Mouse (Mus musculus): Measurements from ENCODE around the gene L3mbtl3.

Gene L3mbtl3

GRCm38 (mm10) chr10:26337896-26338503 lies 37.8 kb downstream of the L3mbtl3 start:
- no peak for DNase-seq (ENCODE audit: low spot score)

GRCm38 (mm10) chr10:26333966-26334365 lies 41.8 kb downstream of the L3mbtl3 start:
- no peak for DNase-seq (ENCODE audit: low spot score)

- DNase-seq (ENCODE audit: low spot score) = no peak
Measured at GRCm38 (mm10) chr10:26332781-26333180, 43.0 kb downstream of the L3mbtl3 start.

- no peak for DNase-seq (ENCODE audit: low spot score)
Measured at GRCm38 (mm10) chr10:26328843-26329242, 46.9 kb downstream of the L3mbtl3 start.

- DNase-seq (ENCODE audit: low spot score) = no peak
Measured at GRCm38 (mm10) chr10:26327691-26328542, 47.9 kb downstream of the L3mbtl3 start.

GRCm38 (mm10) chr10:26327291-26327690 lies 48.5 kb downstream of the L3mbtl3 start:
- no peak for DNase-seq (ENCODE audit: low spot score)

GRCm38 (mm10) chr10:26325320-26325719 lies 50.5 kb downstream of the L3mbtl3 start:
- no peak for DNase-seq (ENCODE audit: low spot score)

- DNase-seq (ENCODE audit: low spot score) = no peak
Measured at GRCm38 (mm10) chr10:26322344-26323051, 53.3 kb downstream of the L3mbtl3 start.

GRCm38 (mm10) chr10:26320679-26321078 lies 55.1 kb downstream of the L3mbtl3 start:
- no peak for DNase-seq (ENCODE audit: low spot score)

- DNase-seq (ENCODE audit: low spot score) = no peak
Measured at GRCm38 (mm10) chr10:26314327-26314726, 61.4 kb downstream of the L3mbtl3 start.

- no peak for DNase-seq (ENCODE audit: low spot score)
Measured at GRCm38 (mm10) chr10:26303485-26303884, 72.3 kb downstream of the L3mbtl3 start.

GRCm38 (mm10) chr10:26302336-26302735 lies 73.4 kb downstream of the L3mbtl3 start:
- no peak for DNase-seq (ENCODE audit: low spot score)

- DNase-seq (ENCODE audit: low spot score) = no peak
Measured at GRCm38 (mm10) chr10:26297626-26298025, 78.1 kb downstream of the L3mbtl3 start.

- no peak for DNase-seq (ENCODE audit: low spot score)
Measured at GRCm38 (mm10) chr10:26297200-26297599, 78.6 kb downstream of the L3mbtl3 start.

GRCm38 (mm10) chr10:26287136-26287535 lies 88.6 kb downstream of the L3mbtl3 start:
- DNase-seq (ENCODE audit: low spot score) = no peak

GRCm38 (mm10) chr10:26280009-26280408 lies 95.8 kb downstream of the L3mbtl3 start:
- DNase-seq (ENCODE audit: low spot score) = no peak

- DNase-seq (ENCODE audit: low spot score) = no peak
Measured at GRCm38 (mm10) chr10:26275414-26275813, 100.4 kb downstream of the L3mbtl3 start.

GRCm38 (mm10) chr10:26263744-26264459 lies 111.9 kb downstream of the L3mbtl3 start:
- no peak for DNase-seq (ENCODE audit: low spot score)

GRCm38 (mm10) chr10:26259908-26260307 lies 115.9 kb downstream of the L3mbtl3 start:
- DNase-seq (ENCODE audit: low spot score) = no peak

GRCm38 (mm10) chr10:26249426-26250165 lies 126.2 kb downstream of the L3mbtl3 start:
- no peak for DNase-seq (ENCODE audit: low spot score)

GRCm38 (mm10) chr10:26244466-26244865 lies 131.3 kb downstream of the L3mbtl3 start:
- no peak for DNase-seq (ENCODE audit: low spot score)

Measured in spleen, adult 12 weeks (tissue).